Mouse (Mus musculus) liver, adult (tissue): ENCODE data around the gene Pccb.

ENCODE experiments used
- GATA4 ChIP-seq: IDR thresholded peaks from 2 replicates; pipeline ENCODE4 v1.6.1; 2014; ENCODE audit warnings: mild to moderate bottlenecking, low read length; ENCODE audit not compliant: insufficient replicate concordance

Pccb gene

GRCm38 (mm10) chr9:100979260-100979659 lies 55.4 kb downstream of the Pccb start:
- TF ChIP-seq GATA4, result no peak

- no peak for TF ChIP-seq GATA4
Measured at GRCm38 (mm10) chr9:100978666-100979065, 56.0 kb downstream of the Pccb start.

GRCm38 (mm10) chr9:100969461-100969860 lies 65.2 kb downstream of the Pccb start:
- no peak for TF ChIP-seq GATA4

GRCm38 (mm10) chr9:100964106-100964505 lies 70.6 kb downstream of the Pccb start:
- no peak for TF ChIP-seq GATA4

- no peak for TF ChIP-seq GATA4
Measured at GRCm38 (mm10) chr9:100963428-100963912, 71.2 kb downstream of the Pccb start.

GRCm38 (mm10) chr9:100962903-100963427 lies 71.7 kb downstream of the Pccb start:
- TF ChIP-seq GATA4, result no peak

GRCm38 (mm10) chr9:100951481-100951880 lies 83.2 kb downstream of the Pccb start:
- no peak for TF ChIP-seq GATA4

GRCm38 (mm10) chr9:100944677-100945365 lies 89.9 kb downstream of the Pccb start:
- no peak for TF ChIP-seq GATA4

- TF ChIP-seq GATA4, result no peak
Measured at GRCm38 (mm10) chr9:100942042-100942441, 92.7 kb downstream of the Pccb start.
